In genomic region chr1:43092056-43093015, GRCm38 (mm10) we compare ENCODE assay signal across 8 mouse cellular contexts. TPM values are rescaled to one million over a fixed set of nuclear protein-coding genes. Genes with fewer than 3 reads are reported as not detected.
DNase-seq lines count a peak whose midpoint lies in the region; ATAC-seq lines count a peak whose summit lies in the region.

No protein-coding gene starts in this region.

- H3K9ac ChIP-seq in intestine, embryonic 15.5 days = peak overlapping the region; percentile 93

- peak; percentile 95 for ATAC-seq in intestine, embryonic 15.5 days
- peak; percentile 63 for ATAC-seq in megakaryocyte-erythroid progenitor cell, adult 5-6 weeks (replicated peaks; ENCODE audit: low FRiP score, low TSS enrichment, poor library complexity, severe bottlenecking)

- H3K4me2 ChIP-seq in intestine, embryonic 15.5 days (replicated peaks) = peak overlapping the region; percentile 65

- H3K4me1 ChIP-seq in intestine, embryonic 15.5 days (replicated peaks) = peaks cover 3% of the 10 kb centered on the region; the same call in 1 of the 2 replicates

- H3K9me3 ChIP-seq in intestine, embryonic 15.5 days = no peaks in the 10 kb centered on the region

- no peaks in the 10 kb centered on the region for H3K36me3 ChIP-seq in intestine, embryonic 15.5 days

- H3K27ac ChIP-seq in intestine, embryonic 15.5 days = peak overlapping the region; percentile 79

- DNase-seq in adrenal gland, adult 8-10 months = peak; percentile 67
- peak; percentile 77 for DNase-seq in embryo, embryonic 9.5 days (ENCODE audit: extremely low spot score)
- DNase-seq in gastrocnemius, postnatal 36 days = peak; percentile 42 to 72
- peak; percentile 74 to 79 for DNase-seq in left cerebral cortex, postnatal 25 days (ENCODE audit: low spot score in 2 of 2)
- peak; percentile 85 for DNase-seq in right cerebral cortex, postnatal 25 days
- DNase-seq in yolk sac, embryonic 10.5 days (ENCODE audit: low spot score) = peak; percentile 80

- WGBS in intestine, embryonic 15.5 days = under 1% methylated on average over 98 of the region's 102 CpGs

- H3K4me3 ChIP-seq in intestine, embryonic 15.5 days (replicated peaks) = peak overlapping the region; percentile 78

- intact Hi-C loops in gastrocnemius, postnatal 36 days (cut with DNase I) = no loop called here
- intact Hi-C loops in left cerebral cortex, postnatal 25 days (cut with DNase I) = loop anchor here (10.0 kb wide), 1 partner anchor 732 kb away; the partner anchor contains the start of gene Uxs1

- H3K27me3 ChIP-seq in intestine, embryonic 15.5 days (replicated peaks) = no peaks in the 10 kb centered on the region

RNA-seq across cellular contexts. Expression of gene Tgfbrap1, which starts 6.1 kb away (rescaled TPM):
- total RNA-seq in adrenal gland, adult 8-10 months (2022) = 10 to 100 TPM; 34.5 to 43.4 (median 39.3) TPM
- total RNA-seq in gastrocnemius, postnatal 36 days (2021) = 10 to 100 TPM in 1 of 2 experiments, 1 to 10 TPM in 1; 9.9 to 11.7 TPM
- 8.3 and 9.1 TPM in 2 replicates for polyA plus RNA-seq in intestine, embryonic 15.5 days (2015; fragmentation: Nextera tagmentation; extraction: Ambion mirVana)
- total RNA-seq in left cerebral cortex, postnatal 25 days (2021) = 10 to 100 TPM; 39.5 to 41.8 TPM
- total RNA-seq in megakaryocyte-erythroid progenitor cell, adult 5-6 weeks (2014; fragmentation: Nextera tagmentation) = 23.1 and 30.6 TPM in 2 replicates
- total RNA-seq in megakaryocyte-erythroid progenitor cell, adult 5-6 weeks (2017) = 9.1 and 16.9 TPM in 2 replicates

RNA-seq across cellular contexts. Expression of gene AI597479, which starts 6.2 kb away (rescaled TPM):
- total RNA-seq in adrenal gland, adult 8-10 months (2022) = 10 to 100 TPM; 15.6 to 21.4 (median 20.1) TPM
- 10 to 100 TPM; 13.7 to 14.3 TPM for total RNA-seq in gastrocnemius, postnatal 36 days (2021)
- 23.2 and 25.8 TPM in 2 replicates for polyA plus RNA-seq in intestine, embryonic 15.5 days (2015; fragmentation: Nextera tagmentation; extraction: Ambion mirVana)
- total RNA-seq in left cerebral cortex, postnatal 25 days (2021) = 10 to 100 TPM; 22.0 to 22.4 TPM
- 9.2 and 12.5 TPM in 2 replicates for total RNA-seq in megakaryocyte-erythroid progenitor cell, adult 5-6 weeks (2014; fragmentation: Nextera tagmentation)
- total RNA-seq in megakaryocyte-erythroid progenitor cell, adult 5-6 weeks (2017) = 20.3 and 27.2 TPM in 2 replicates

Comparison
In these comparisons a context has a peak if more than half of its experiments do, and no peak if none do; other contexts are left out.
1. Peak in every context shown above with its lines: DNase-seq, ATAC-seq, H3K4me3 ChIP-seq and H3K27ac ChIP-seq.